Mouse (Mus musculus) limb, embryonic 11.5 days (tissue): ENCODE data around the gene Dok1. TPM values are rescaled to one million over a fixed set of nuclear protein-coding genes. Genes with fewer than 3 reads are reported as not detected.

Experiments
- ATAC-seq: fragments of 200-750 bp; cut with Nextera tagmentation; 2 replicates; pipeline ENCODE4 v1.8.0; 2017; ENCODE audit warnings: low read depth; ENCODE audit not compliant: insufficient number of reproducible peaks, low FRiP score, low TSS enrichment
- DNase-seq: peaks from one replicate; pipeline ENCODE4 v3.0.0-alpha.2; 2015; ENCODE audit warnings: low spot score
- H3K27ac ChIP-seq: fragments of 300-500 bp; sonication (generic); replicated peaks from 2 replicates; pipeline ENCODE4 v1.5.1; 2014; ENCODE audit warnings: low read depth, mild to moderate bottlenecking, low read length
- H3K27me3 ChIP-seq: fragments of 300-500 bp; sonication (generic); 2 replicates; pipeline ENCODE4 v1.6.1; 2014; ENCODE audit warnings: mild to moderate bottlenecking, low read length, mixed read lengths; ENCODE audit not compliant: control insufficient read depth, insufficient read depth
- H3K36me3 ChIP-seq: fragments of 300-500 bp; sonication (generic); 2 replicates; pipeline ENCODE4 v1.6.1; 2014; ENCODE audit warnings: mild to moderate bottlenecking, low read length, moderate library complexity, mixed read lengths; ENCODE audit not compliant: control insufficient read depth, insufficient read depth
- H3K4me1 ChIP-seq: fragments of 300-500 bp; sonication (generic); 2 replicates; pipeline ENCODE4 v1.6.1; 2014; ENCODE audit warnings: low read length, mixed read lengths; ENCODE audit not compliant: control insufficient read depth, insufficient read depth
- H3K4me2 ChIP-seq: fragments of 300-500 bp; sonication (generic); 2 replicates; pipeline ENCODE4 v1.6.1; 2014; ENCODE audit warnings: low read depth, mild to moderate bottlenecking, moderate library complexity; ENCODE audit not compliant: severe bottlenecking
- H3K4me3 ChIP-seq: fragments of 300-500 bp; sonication (generic); 2 replicates; pipeline ENCODE4 v1.5.1; 2014; ENCODE audit warnings: low read depth, low read length
- H3K9ac ChIP-seq: fragments of 300-500 bp; sonication (generic); 2 replicates; pipeline ENCODE4 v1.6.1; 2014; ENCODE audit warnings: mild to moderate bottlenecking, low read length
- H3K9me3 ChIP-seq: fragments of 300-500 bp; sonication (generic); 2 replicates; pipeline ENCODE4 v1.6.1; 2016; ENCODE audit warnings: low read length; ENCODE audit not compliant: control insufficient read depth
- WGBS: fragments of 180-500 bp; shearing (Covaris S2); extraction: QIAGEN DNeasy Blood & Tissue Kit; methylation state at CpG from one replicate; pipeline ENCODE4 v1.1.7; 2014; 5-methylcytosine and 5-hydroxymethylcytosine counted together
- polyA plus RNA-seq: library from polyadenylated mRNA; unstranded; fragments of >200 nt; fragmentation: Nextera tagmentation; extraction: Ambion mirVana; gene quantifications from 2 replicates; pipeline ENCODE4 v1.2.1, GENCODE M21; 2014

The Dok1 gene
- polyA plus RNA-seq, 1 experiment from 2014 or later: 7.3 TPM

DNA sequence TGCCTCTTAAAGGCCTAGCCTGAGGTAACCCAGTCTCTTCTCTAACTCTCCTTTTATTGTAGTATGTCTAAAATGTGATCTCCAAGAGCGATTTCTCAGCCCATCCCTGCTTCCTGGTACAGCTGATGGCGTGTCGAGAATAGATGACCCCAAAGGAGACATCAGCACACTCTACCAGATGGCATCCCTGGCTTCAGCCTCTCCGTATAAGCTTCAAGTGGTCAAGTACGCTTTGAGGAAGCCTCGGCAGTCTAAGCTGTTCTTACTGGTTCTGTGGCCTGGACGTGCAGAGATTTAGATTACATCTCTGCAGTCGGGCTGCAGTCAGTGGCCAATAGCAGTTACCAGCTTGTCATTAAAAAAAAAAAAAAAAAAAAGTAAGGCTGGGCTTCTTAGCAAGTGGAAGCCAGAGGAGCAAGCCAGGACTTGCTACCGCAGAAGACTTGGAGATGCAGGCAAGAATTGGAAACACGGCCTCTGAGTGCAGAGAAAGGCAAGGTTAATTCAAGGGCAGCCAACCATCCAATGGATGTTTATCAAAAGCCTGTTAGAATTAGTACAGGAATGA is 27.7 kb downstream of the Dok1 start:
- Histone ChIP-seq H3K9me3 (no peaks in the 10 kb centered on the region), H3K4me2 (no peak overlapping the region), H3K4me1 (no peaks in the 10 kb centered on the region), H3K27ac (no peak overlapping the region), H3K9ac (no peak overlapping the region), H3K4me3 (no peak overlapping the region), H3K36me3 (no peaks in the 10 kb centered on the region), H3K27me3 (no peaks in the 10 kb centered on the region)
- 73% methylated on average over 10 of the region's 10 CpGs for WGBS
- no peak for DNase-seq
- ATAC-seq: no peak

DNA sequence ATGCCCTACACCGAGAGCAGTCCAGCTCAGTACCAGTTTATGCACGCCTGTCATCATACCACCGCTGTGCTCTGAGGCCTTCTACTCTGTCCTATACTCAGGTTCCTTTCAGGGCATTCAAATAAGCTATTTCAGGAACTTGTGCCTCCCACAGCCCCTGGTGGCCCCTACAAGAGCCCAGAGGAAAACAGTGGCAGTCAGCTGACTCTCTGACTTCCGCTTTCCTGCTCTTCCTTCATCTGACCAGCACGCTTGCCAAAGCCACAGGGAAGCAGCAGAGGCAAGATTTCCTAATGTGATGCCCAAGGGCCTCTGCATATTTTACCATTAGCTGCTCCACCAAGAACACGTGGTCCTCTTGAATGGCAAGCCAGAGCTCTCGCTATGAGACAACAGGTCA is 28.4 kb downstream of the Dok1 start:
- DNase-seq: no peak
- 75% methylated on average over 7 of the region's 7 CpGs for WGBS
- no peak overlapping the region for H3K9ac ChIP-seq

DNA sequence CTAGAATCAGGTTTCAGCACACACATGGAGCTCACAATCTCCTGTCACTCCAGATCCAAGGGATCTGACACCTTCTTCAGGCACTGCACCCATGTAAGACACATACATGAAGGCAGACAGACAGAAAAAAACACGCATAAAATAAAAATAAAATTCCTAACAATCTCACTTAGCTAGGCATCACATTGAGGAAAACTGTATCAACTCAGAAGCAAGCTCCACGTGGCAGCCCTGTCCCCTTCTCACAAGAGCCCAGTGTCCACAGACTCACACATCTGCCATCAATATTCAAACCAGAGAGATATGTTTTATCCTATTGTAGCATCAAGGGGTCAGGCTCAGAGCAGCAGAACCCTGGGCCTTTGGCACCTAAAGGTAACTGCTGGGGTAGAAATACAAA is 29.0 kb downstream of the Dok1 start:
- Histone ChIP-seq H3K9ac (no peak overlapping the region), H3K27ac (no peak overlapping the region), H3K4me2 (no peak overlapping the region), H3K4me1 (no peaks in the 10 kb centered on the region), H3K36me3 (no peaks in the 10 kb centered on the region), H3K4me3 (no peak overlapping the region), H3K27me3 (no peaks in the 10 kb centered on the region), H3K9me3 (no peaks in the 10 kb centered on the region)
- ATAC-seq (no peak), DNase-seq (no peak)
- 74% methylated on average over 2 of the region's 2 CpGs for WGBS

More for the DNA sequence above, 28.4 kb downstream of the Dok1 start:
- no peaks in the 10 kb centered on the region for H3K27me3 ChIP-seq
- no peak overlapping the region for H3K4me2 ChIP-seq
- no peaks in the 10 kb centered on the region for H3K9me3 ChIP-seq
- H3K27ac ChIP-seq: no peak overlapping the region
- no peaks in the 10 kb centered on the region for H3K4me1 ChIP-seq
- H3K36me3 ChIP-seq: no peaks in the 10 kb centered on the region
- no peak for ATAC-seq
- no peak overlapping the region for H3K4me3 ChIP-seq

DNA sequence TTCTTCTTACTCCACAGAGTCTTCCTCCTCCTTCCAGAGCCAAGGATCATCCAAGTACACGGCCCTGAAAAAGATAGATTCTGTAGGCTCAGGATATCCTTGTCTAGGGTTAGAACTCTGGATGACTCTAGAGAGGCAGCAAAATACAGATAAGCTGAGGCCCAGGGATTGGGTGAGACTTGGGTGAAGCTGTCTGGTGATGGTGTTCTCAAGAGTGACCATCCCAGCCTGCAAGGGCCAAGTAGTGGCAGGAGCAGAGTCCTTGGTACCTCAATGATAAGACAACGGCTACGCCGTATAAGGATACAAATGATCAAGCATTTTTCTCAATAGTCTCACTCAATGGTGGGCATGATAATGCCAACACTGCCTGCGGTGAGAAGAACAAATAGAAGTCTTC is 29.4 kb downstream of the Dok1 start:
- Histone ChIP-seq H3K27ac (no peak overlapping the region), H3K27me3 (no peaks in the 10 kb centered on the region), H3K9ac (no peak overlapping the region), H3K36me3 (no peaks in the 10 kb centered on the region), H3K4me1 (no peaks in the 10 kb centered on the region), H3K9me3 (no peaks in the 10 kb centered on the region), H3K4me3 (no peak overlapping the region), H3K4me2 (no peak overlapping the region)
- ATAC-seq (no peak), DNase-seq (no peak)
- WGBS: 93% methylated on average over 5 of the region's 5 CpGs

DNA sequence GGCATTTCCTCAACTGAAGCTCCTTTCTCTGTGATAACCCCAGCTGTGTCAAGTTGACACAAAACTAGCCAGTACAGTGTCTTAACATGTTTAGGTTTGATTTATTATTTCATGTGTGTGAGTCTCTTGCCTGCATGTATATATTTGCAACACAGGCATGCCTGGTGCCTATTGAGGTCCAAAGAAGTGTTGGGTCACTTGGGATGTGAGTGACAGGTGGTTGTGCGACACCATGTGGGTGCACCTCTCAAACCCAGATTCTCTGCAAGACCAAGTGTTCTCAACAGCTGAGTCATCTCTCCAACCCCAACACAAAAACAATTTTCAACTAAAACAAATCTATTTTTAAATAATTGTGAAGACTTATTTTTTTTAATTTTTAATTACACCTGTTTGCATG is 30.2 kb downstream of the Dok1 start:
- H3K27me3 ChIP-seq: no peaks in the 10 kb centered on the region
- no peak overlapping the region for H3K4me3 ChIP-seq
- H3K4me1 ChIP-seq: no peaks in the 10 kb centered on the region
- no peak overlapping the region for H3K27ac ChIP-seq
- ATAC-seq (no peak), DNase-seq (no peak)
- no peaks in the 10 kb centered on the region for H3K9me3 ChIP-seq
- no peaks in the 10 kb centered on the region for H3K36me3 ChIP-seq
- H3K9ac ChIP-seq: no peak overlapping the region
- H3K4me2 ChIP-seq: no peak overlapping the region
- 94% methylated on average over 1 of the region's 1 CpGs for WGBS

DNA sequence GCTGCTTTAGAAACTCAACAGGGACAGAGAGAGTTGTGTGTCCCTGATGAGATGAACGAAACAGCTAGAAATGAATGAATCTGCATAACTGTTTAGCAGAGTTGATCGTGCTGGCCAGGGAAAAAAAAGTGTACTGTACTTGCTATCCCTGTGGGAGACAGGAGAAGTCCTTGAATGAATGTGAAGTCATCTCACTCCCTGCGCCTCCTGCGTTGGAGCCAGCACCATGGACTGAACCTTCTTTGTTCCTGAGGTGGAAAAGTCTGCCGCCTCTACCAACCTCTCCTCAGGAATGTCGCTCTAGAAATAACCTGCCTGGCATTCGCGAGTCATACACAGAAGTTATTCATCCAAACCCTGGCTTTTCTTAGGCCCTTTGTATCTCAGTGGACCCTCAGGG is 33.3 kb downstream of the Dok1 start:
- no peaks in the 10 kb centered on the region for H3K36me3 ChIP-seq
- no peak overlapping the region for H3K27ac ChIP-seq
- H3K4me1 ChIP-seq: peaks cover 7% of the 10 kb centered on the region; the same call in 1 of the 2 replicates
- no peak overlapping the region for H3K4me3 ChIP-seq
- no peak overlapping the region for H3K4me2 ChIP-seq
- WGBS: 78% methylated on average over 8 of the region's 8 CpGs
- H3K27me3 ChIP-seq: no peaks in the 10 kb centered on the region
- no peak overlapping the region for H3K9ac ChIP-seq
- DNase-seq (no peak), ATAC-seq (no peak)
- no peaks in the 10 kb centered on the region for H3K9me3 ChIP-seq

DNA sequence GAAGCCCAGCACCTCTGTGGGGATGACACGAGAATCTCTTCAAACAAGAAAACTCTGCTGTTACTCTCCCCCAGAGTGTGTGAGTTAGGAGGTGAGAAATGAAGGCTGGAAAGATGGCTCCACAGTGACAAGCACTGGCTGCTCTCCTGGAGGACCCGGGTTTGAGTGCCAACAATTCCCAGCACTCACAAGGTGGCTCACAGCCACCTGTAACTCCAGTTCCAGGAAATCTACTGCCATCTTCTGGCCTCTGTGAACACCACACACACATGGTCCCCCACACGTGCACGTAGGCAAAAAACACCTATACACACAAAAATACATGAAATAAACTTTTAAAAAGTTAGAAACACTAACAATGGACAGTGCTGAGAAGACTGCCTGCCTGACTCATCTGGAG is 34.9 kb downstream of the Dok1 start:
- 68% methylated on average over 4 of the region's 4 CpGs for WGBS
- Histone ChIP-seq H3K27me3 (no peaks in the 10 kb centered on the region), H3K9me3 (no peaks in the 10 kb centered on the region), H3K27ac (no peak overlapping the region), H3K4me2 (no peak overlapping the region), H3K4me1 (peaks cover 7% of the 10 kb centered on the region; the same call in 1 of the 2 replicates), H3K36me3 (no peaks in the 10 kb centered on the region), H3K9ac (no peak overlapping the region), H3K4me3 (no peak overlapping the region)
- ATAC-seq: no peak
- DNase-seq: no peak

- Histone ChIP-seq H3K36me3 (no peaks in the 10 kb centered on the region), H3K4me3 (no peak overlapping the region), H3K9me3 (no peaks in the 10 kb centered on the region), H3K27me3 (no peaks in the 10 kb centered on the region), H3K4me1 (peaks cover 7% of the 10 kb centered on the region; the same call in 1 of the 2 replicates), H3K9ac (no peak overlapping the region), H3K27ac (no peak overlapping the region), H3K4me2 (no peak overlapping the region)
- ATAC-seq (no peak), DNase-seq (no peak)
- WGBS: 34% methylated on average over 7 of the region's 7 CpGs
These were observed 35.7 kb downstream of the Dok1 start for GRCm38 (mm10) chr6:82997511-82998102.
